Mouse (Mus musculus) embryonic fibroblast, embryonic 13.5 days (primary cell): ENCODE data around the gene Fcna. TPM values are rescaled to one million over a fixed set of nuclear protein-coding genes. Genes with fewer than 3 reads are reported as not detected.

Experiments used
- H3K27ac ChIP-seq: 2 replicates; pipeline ENCODE4 v1.5.1; 2012; ENCODE audit warnings: low read length, control low read depth, inconsistent platforms; ENCODE audit not compliant: insufficient read depth
- H3K4me1 ChIP-seq: 2 replicates; pipeline ENCODE4 v1.6.1; 2011; ENCODE audit warnings: low read length; ENCODE audit not compliant: control insufficient read depth, insufficient read depth
- H3K4me3 ChIP-seq: 2 replicates; pipeline ENCODE4 v1.5.1; 2011; ENCODE audit warnings: mild to moderate bottlenecking, control low read depth, low read length; ENCODE audit not compliant: insufficient read depth
- CTCF ChIP-seq: IDR thresholded peaks from 2 replicates; pipeline ENCODE4 v1.5.1; 2011; ENCODE audit warnings: mild to moderate bottlenecking, control low read depth, low read length, moderate library complexity, borderline replicate concordance; ENCODE audit not compliant: insufficient read depth
- POLR2A ChIP-seq: IDR thresholded peaks from 2 replicates; pipeline ENCODE4 v1.6.1; 2011; ENCODE audit warnings: low read depth, mild to moderate bottlenecking, control low read depth, low read length, moderate library complexity
- polyA plus RNA-seq: library from polyadenylated mRNA; stranded (reverse); fragments of >200 nt; gene quantifications from 2 replicates; pipeline ENCODE4 v1.2.4, GENCODE M21; 2011; ENCODE audit warnings: low read depth; ENCODE audit not compliant: missing spikeins, insufficient read length

The Fcna gene
- polyA plus RNA-seq, result not detected in 2 replicates

DNA sequence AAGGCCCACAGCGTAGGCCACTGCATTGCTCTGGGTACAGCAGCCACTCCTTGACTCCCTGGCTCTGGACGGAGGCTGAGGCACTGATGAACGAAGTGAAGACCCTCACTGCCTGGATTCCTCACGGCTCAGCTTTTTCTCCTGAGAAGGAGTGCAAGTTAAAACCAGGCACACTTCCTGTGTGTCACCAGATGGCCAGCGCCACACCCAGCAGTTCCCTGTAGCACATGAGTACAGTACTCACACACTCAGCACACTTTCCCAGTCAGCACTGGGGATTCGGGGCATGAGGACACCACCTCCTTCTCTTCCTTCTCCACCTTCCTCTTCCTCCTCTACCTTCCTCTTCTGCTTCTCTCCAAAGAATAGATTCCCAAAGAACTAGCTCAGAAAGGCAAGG is at the start of gene Fcna:
Fcna (minus strand) TSS at position 220 of the 400 bp plus-strand sequence.
- TF ChIP-seq POLR2A (no peak), CTCF (no peak)
- no peak within 1 kb of the TSS for H3K27ac ChIP-seq
- H3K4me3 ChIP-seq, result no peak within 1 kb of the TSS
- 0 out of 2 replicates have a peak, but pooled peaks cover 3% of the 10 kb centered on the region for H3K4me1 ChIP-seq

DNA sequence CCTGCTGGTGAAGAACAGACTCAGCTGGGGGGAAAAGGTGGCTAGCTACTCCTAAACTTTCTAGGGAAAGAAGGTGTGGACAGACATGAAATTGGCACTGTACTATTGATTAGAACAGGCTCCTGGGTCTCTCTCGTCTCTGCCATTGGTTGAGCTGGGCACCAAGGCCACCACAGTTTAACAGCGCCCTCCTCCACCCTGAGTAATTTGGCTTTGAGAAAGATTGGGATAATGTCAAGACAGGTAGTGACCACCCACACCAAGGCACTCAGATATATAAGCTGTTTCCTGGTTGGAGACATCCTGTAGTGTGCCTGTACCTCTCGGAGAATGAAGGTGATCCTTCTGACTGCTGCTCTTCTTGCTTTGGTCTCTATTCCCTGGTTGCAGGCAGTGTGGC is 48.7 kb upstream of the Fcna start, which contains the start of gene Lcn6:
Lcn6 (plus strand) TSS at position 301 of the 400 bp plus-strand sequence.
- Histone ChIP-seq H3K27ac (no peak within 1 kb of the TSS), H3K4me1 (no peaks in the 10 kb centered on the region), H3K4me3 (no peak within 1 kb of the TSS)
- TF ChIP-seq CTCF (no peak), POLR2A (no peak)

DNA sequence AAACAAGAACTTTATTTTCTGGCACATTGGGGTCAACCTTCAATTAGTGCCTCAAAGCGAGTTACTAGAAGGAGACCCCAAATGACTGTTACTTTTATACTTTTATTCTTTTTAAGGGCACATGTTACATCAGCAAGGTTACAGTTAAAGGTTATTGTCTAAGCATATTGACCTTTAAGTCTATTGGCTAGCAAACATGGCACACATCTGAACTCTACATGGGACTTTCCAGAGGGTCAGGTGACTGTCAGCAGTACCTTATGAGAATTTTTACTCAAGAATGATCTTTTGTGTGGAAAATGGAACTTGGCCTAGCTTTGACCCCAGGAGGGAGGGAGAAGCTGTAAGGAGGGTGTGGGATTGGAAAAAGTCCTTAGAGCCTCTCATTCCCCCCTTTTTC is 38.7 kb upstream of the Fcna start:
- TF ChIP-seq POLR2A (no peak), CTCF (no peak)
- Histone ChIP-seq H3K4me3 (no peak overlapping the region), H3K4me1 (no peaks in the 10 kb centered on the region), H3K27ac (no peak overlapping the region)

DNA sequence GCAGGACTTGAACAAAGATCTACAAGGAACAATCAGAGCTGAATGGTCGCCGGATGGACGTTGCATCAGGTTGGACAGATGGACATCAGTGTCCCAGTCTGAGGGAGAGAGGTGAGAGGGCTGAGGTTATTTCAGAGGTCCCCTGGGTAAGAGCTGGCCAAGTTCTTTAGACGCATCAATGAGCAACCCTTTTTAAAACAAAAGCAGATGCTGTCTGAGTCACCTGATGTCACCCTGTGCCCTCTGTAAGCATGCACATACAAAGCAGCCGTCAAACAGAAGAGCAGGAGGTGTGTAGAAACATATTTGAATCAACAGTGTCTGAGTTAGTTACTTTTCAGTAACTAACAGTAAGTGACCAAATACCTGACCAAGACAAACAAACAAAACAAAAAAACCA is 36.3 kb upstream of the Fcna start:
- TF ChIP-seq CTCF (no peak), POLR2A (no peak)
- no peak overlapping the region for H3K4me3 ChIP-seq
- no peak overlapping the region for H3K27ac ChIP-seq
- H3K4me1 ChIP-seq, result peaks cover 7% of the 10 kb centered on the region

DNA sequence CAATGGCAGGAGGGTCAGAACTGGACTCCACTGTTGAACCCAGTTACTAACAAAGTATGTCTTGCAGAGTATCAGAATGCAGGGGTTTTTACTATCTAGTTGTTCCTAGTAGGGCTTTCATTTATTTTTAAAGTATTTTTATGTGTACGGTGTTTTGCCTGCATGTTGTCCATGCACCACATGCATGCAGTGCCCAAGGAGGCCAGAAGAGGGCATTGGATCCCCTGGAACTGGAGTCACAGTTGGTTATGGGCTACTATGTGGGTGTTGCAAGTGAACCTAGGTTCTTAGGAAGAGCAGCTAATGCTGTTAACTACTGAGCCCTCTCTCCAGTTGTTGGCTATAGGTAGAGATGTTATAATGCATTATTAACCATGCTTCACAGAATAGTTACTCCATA is 35.7 kb upstream of the Fcna start:
- Histone ChIP-seq H3K27ac (no peak overlapping the region), H3K4me1 (peaks cover 7% of the 10 kb centered on the region), H3K4me3 (no peak overlapping the region)
- TF ChIP-seq POLR2A (no peak), CTCF (peak; percentile 52; the same call in 1 of the 2 replicates)

DNA sequence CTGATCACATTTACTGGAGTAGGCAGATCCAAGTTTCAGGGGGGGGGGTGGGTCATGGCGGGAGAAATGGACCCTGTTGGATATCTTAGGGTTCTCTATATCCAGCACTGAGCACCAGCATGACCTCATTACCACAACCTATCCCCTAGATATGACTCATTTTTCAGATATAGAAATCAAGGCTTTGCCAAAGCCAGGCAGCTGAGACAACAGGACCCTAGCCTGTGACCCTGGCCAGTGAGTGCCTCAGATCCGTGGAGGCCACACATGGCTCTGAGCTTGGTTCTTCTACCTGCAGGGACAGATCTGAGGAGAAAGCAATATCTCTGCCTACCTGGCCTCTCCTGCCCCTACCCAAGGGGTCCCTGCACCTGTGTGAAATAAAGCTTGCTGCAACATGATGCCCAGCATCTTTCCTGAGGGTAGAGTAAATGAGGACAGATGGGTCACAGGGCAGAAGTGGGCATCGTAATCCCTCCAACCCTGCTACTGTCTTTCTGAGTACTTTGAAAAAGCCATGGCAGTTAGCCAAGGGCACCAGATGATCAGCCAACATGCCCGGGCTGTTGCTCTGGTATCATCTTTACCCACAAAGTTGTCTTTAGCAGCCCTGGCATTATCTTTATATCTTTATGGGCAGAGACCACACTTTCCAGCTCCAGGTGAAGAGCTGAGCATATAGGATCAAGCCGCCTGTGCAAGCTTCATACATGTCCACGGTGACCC is 33.6 kb upstream of the Fcna start:
- no peak overlapping the region for H3K4me3 ChIP-seq
- no peak overlapping the region for H3K27ac ChIP-seq
- no peak for TF ChIP-seq CTCF
- no peak for TF ChIP-seq POLR2A
- H3K4me1 ChIP-seq, result peaks cover 8% of the 10 kb centered on the region

DNA sequence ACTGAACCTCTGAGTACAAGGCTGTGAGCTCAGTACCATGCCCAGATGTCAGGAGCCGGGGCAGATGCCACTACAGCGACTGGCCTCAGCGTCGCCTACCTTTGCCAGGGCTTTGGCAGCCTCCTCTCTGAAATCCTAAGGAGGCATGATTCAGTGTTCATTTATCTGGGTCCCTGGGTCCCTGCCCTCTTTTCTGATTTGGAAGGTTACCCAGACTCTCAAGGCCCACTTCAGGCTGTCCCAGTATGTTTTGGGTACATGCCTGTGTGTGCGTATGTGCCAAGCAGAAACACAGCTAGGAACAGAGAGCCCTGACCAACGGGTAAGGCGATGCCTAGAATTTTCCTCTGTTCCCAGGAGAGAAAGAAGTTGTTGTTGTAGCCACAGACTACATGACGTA is 32.4 kb upstream of the Fcna start:
- no peak for TF ChIP-seq CTCF
- no peak for TF ChIP-seq POLR2A
- Histone ChIP-seq H3K27ac (no peak overlapping the region), H3K4me3 (no peak overlapping the region), H3K4me1 (peaks cover 8% of the 10 kb centered on the region)

DNA sequence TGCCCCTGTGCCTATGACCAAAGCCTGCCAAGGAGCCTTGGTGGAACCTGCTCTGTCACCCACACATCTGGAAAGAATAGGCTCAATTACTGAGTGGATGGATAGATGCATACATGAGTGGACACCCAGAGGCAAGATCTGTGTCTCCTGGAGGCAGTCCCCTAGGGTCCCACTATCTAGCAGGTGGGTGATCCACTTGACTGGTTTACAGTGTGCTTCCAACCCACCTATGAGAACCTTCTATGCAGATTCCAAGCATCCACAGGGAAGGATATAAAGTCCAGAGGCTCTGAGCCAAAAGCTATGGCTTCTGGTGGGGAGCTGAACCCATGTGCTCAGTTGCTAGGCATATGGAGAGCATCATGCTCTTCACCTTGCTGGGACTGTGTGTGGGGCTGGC is 29.8 kb upstream of the Fcna start, which contains the start of gene Lcn5:
Lcn5 (plus strand) TSS at position 301 of the 400 bp plus-strand sequence.
- no peak within 1 kb of the TSS for H3K4me3 ChIP-seq
- no peak within 1 kb of the TSS for H3K27ac ChIP-seq
- TF ChIP-seq POLR2A (no peak), CTCF (no peak)
- H3K4me1 ChIP-seq, result peaks cover 8% of the 10 kb centered on the region

DNA sequence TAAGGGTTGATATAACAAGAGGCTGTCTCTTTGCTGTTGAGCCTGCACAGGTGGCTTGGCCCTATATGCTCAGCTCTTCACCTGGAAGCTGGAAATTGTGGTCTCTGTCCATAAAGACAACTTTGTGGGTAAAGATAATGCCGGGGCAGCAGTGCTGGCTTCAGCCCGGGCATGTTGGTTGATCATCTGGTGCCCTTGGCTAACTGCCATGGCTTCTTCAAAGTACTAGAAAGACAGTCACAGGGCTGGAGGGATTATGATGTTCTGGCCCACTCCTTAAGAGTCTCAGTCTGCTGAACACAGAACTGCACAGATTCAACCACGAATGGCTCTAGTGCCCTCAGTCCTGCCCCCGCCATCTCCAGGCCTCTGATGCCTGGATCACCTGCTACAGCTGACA is 29.4 kb upstream of the Fcna start:
- no peak overlapping the region for H3K27ac ChIP-seq
- H3K4me1 ChIP-seq, result peaks cover 8% of the 10 kb centered on the region
- no peak for TF ChIP-seq POLR2A
- no peak for TF ChIP-seq CTCF
- H3K4me3 ChIP-seq, result no peak overlapping the region

DNA sequence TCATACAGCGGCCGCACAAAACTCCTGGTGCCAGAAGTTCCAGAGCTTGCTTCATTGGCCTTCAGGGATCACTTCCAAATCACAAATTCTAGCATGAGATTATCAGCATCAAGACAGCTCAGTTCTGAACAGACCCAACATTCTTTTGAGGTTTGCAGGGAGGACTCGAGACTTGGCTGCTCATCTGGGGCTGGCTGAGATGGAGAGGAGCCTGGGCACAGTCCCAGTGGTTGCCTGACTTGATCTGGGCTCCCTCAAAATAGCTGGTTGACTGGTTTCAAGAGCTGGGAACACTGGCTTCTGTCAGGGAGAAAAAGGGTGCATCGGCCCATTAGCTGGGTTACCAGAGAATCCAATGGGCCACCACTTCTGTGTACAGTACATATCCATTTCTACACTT is 28.9 kb upstream of the Fcna start:
- Histone ChIP-seq H3K4me3 (no peak overlapping the region), H3K4me1 (peaks cover 8% of the 10 kb centered on the region), H3K27ac (no peak overlapping the region)
- TF ChIP-seq POLR2A (no peak), CTCF (no peak)

DNA sequence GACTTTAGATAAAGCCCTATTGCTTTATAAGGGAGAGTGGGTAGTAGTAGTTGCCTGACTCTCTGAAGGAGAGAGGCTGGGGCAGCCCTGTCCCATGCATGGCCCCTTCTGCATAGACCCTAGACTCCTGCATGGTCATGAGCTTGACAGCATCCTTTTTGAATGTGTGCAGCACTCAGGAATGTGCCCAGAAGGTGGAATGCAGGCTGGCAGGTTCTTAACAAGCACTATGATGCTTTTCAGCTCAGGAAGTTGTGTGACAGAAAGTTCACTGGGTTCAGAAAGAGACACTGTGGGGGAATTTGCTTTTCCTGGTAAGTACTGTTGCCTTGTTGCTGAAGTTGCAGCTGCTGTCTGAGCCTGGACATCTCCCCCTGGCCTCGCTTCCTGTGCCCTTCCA is 26.7 kb upstream of the Fcna start:
- TF ChIP-seq POLR2A, result no peak
- TF ChIP-seq CTCF, result no peak
- Histone ChIP-seq H3K27ac (no peak overlapping the region), H3K4me1 (peaks cover 2% of the 10 kb centered on the region; the same call in 1 of the 2 replicates), H3K4me3 (no peak overlapping the region)
